Mouse (Mus musculus) left cerebral cortex, adult 2 months (tissue): Measurements from ENCODE around the gene 4930415O20Rik. TPM values are rescaled to one million over a fixed set of nuclear protein-coding genes. Genes with fewer than 3 reads are reported as not detected.

Experiments
- DNase-seq, 2 experiments: peaks; one replicate each; pipeline ENCODE4 v3.0.0; 2021 to 2022; ENCODE audit warnings: low spot score in 2 of 2, mixed read lengths in 1 of 2; ENCODE audit errors: extremely low spot score in 1 of 2
- H3K27ac ChIP-seq: fragments of 200-600 bp; 2 replicates; pipeline ENCODE4 v1.8.1; 2022
- H3K4me3 ChIP-seq: fragments of 200-600 bp; 2 replicates; pipeline ENCODE4 v1.8.1; 2022
- CTCF ChIP-seq: fragments of 200-600 bp; IDR thresholded peaks from 2 replicates; pipeline ENCODE4 v1.8.1; 2022; ENCODE audit warnings: antibody characterized with exemption, mild to moderate bottlenecking, moderate library complexity
- intact Hi-C: fragments of 180-260 bp; cut with DNase I; formaldehyde crosslinking; loops from one replicate; pipeline ENCODE4 v1.15.1; 2025
- total RNA-seq, 2 experiments: library from RNA; stranded (reverse); gene quantifications; 2 replicates each; pipeline ENCODE4 v1.2.3; 2021

Gene 4930415O20Rik
- total RNA-seq, 2 experiments from 2014 or later: not detected

DNA sequence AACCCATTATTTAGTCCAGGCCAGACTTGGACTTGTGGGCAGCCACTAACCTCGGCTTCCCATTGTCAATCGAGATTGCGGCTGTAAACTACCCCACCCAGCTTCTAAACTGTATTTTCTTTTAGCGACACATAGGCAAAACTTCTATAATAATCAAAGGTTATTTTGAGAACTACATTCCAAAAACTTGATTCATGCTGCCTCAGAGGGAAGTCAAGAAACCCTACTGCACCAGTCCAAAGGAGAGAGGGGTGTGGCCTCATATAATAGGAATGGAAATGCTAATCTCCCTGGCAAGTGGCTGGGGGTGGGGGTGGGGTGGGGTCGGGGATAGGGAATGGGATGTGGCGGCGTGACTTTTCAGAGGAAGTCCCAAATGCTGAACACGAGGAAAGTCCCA, 55.3 kb downstream of the 4930415O20Rik start:
- intact Hi-C loops: no loop called here
- no peak for TF ChIP-seq CTCF
- DNase-seq: no peak
- no peak overlapping the region for H3K27ac ChIP-seq
- H3K4me3 ChIP-seq: no peak overlapping the region

DNA sequence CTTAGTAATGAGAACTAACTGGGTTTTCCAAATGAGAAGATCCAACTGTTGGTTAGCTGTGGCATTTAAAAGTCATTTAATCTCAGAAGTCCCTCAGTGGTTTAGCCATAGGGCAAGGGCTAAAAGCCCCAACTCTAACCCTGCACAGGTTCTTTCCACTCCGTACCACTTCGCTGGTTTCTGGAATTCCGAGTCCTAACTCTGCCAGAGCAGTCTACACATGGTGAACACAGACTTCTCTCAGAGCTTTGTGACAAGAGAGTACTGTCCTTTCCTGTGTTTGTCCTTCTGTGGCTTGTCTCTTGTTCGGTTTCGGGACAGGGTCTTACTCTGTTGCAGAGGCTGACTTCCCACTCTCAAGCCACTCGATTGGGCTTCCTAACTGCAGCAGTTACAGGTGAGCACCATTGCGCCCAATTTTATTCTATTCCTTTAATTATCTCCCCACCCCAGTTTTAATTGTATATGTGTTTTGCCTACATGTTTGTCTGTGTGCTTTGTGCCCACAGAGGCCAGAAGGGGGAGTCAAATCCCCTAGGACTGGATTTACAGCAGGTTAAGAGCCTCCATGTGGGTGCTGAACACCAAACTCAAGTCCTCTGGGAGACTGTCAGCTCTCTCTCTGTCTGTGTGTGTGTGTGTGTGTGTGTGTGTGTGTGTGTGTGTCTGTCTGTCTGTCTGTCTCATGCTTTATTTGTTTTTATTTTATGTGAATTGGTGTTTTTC, 55.8 kb downstream of the 4930415O20Rik start:
- no peak for DNase-seq
- no peak for TF ChIP-seq CTCF
- intact Hi-C loops: no loop called here
- Histone ChIP-seq H3K27ac (no peak overlapping the region), H3K4me3 (no peak overlapping the region)

- peak overlapping the region; percentile 6; the same call in 1 of the 2 replicates for H3K4me3 ChIP-seq
- TF ChIP-seq CTCF: no peak
- H3K27ac ChIP-seq: no peak overlapping the region
- no peak for DNase-seq
- intact Hi-C loops: no loop called here
Measured at GRCm38 (mm10) chr15:98628589-98629254, 57.9 kb downstream of the 4930415O20Rik start.

DNA sequence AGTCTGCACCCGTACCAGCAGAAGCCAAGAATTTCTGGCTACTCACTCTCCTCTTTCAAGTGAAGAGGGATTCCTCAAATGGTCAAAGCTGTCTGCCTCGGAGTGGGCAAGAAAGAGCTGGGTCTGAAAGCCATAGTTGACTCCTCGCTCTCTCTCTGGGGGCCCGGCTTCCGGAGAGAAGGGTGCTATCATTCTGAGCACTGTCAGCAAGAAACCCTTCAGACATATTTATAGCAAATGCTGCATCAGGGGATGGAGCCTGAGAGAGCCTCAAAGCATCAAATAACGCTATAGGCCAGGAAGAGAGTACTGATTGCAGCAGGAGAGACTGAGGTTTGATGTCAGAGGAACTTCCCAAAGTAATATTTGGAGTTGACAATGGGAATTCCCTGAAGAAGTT, 58.7 kb downstream of the 4930415O20Rik start:
- no peak overlapping the region for H3K4me3 ChIP-seq
- no peak overlapping the region for H3K27ac ChIP-seq
- no peak for TF ChIP-seq CTCF
- no peak for DNase-seq
- intact Hi-C loops: no loop called here

DNA sequence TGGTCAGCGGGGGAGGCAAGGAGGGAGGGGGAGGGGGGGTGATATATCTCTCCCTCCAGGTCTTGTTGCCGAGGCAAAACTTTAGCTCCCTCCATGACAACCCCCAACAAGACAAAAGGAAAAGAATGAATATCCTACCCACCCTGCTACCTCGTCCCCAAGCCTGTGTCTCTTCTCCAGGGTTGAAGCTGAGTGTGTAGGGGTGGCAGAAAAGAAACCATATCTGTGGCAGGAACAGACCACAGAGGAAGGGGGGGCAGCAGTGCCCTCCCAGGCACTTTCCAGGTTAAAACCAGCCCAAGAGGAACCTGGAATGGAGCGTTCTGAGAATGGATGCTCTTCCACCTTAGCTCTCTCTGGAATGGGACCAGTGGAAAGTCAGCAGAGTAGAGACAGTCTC, 59.7 kb downstream of the 4930415O20Rik start, which contains the start of gene Cacnb3:
Gene Cacnb3, plus strand, starts transcription at position 301 of the 400 bp plus-strand sequence.
- DNase-seq: no peak
- no peak for TF ChIP-seq CTCF
- intact Hi-C loops: no loop called here
- peak within 1 kb of the TSS; percentile 50 for H3K4me3 ChIP-seq
- no peak within 1 kb of the TSS for H3K27ac ChIP-seq

DNA sequence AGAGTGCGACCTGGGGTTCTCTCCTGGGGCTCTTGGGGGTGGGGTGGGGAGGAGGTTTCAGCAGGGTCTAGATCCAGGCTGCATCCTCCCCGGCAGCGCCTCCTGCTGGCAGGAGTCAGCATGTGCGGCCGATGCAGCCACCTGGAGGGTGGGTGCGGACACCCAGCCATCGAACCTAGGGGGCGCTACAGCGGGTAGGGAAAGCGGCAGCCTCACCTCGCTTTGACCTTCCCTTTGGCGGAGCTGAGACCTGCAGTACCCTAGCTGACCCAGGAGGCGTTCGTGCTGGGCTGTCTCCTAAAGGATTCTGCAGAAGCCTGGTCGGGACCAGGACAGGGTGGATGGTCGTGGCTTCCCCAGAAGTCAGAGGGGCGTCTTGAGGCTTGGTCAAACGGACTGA, 60.7 kb downstream of the 4930415O20Rik start:
- Histone ChIP-seq H3K27ac (no peak overlapping the region), H3K4me3 (peak overlapping the region; percentile 50)
- intact Hi-C loops: no loop called here
- peak; percentile 92 for TF ChIP-seq CTCF
- peak; percentile 52 to 71 for DNase-seq

DNA sequence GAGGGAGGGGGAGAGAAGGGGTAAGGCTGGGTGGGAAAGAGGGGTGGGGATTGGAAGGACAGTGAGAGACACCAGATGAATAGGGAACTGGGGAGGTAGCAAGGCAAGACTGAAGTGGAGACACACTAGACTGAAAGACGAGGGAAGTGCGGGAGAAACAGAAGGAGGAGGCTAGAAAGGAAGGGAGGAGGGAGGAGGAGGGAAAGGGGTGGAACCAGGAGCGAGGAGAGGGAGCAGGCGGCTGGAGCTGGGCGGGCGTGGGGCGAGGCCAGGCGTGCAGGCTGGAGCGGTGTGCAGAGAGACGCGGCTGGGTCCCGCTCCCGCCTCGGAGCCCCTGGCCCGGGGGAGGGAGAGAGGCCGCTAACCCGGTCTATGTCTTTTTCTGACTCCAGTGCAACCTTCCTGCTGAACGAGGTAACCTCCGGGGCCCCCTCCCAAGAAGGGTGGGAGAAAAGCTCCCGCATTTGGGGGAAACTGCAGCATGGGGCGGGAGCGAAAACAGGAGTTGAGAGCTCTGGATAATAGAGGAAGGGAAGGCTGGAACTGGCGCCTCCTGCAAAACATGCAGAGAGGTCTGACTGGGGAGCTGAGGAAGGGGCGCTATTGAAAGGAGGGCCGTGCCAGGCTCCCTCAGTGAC, 61.4 kb downstream of the 4930415O20Rik start:
- peak in 1 of 2 experiments; percentile 67 for DNase-seq
- intact Hi-C loops: no loop called here
- no peak for TF ChIP-seq CTCF
- Histone ChIP-seq H3K4me3 (peak overlapping the region; percentile 50), H3K27ac (peak overlapping the region; percentile 7; the same call in 1 of the 2 replicates)

- H3K27ac ChIP-seq: peak overlapping the region; percentile 7; the same call in 1 of the 2 replicates
- peak overlapping the region; percentile 50 for H3K4me3 ChIP-seq
- no peak for DNase-seq
- intact Hi-C loops: no loop called here
- TF ChIP-seq CTCF: no peak
Measured at GRCm38 (mm10) chr15:98632921-98633320, 62.1 kb downstream of the 4930415O20Rik start.

GRCm38 (mm10) chr15:98633822-98634470, 63.1 kb downstream of the 4930415O20Rik start:
- intact Hi-C loops: no loop called here
- TF ChIP-seq CTCF: no peak
- no peak for DNase-seq
- peak overlapping the region; percentile 80 for H3K27ac ChIP-seq
- peak overlapping the region; percentile 64 for H3K4me3 ChIP-seq

GRCm38 (mm10) chr15:98634541-98635081, 63.8 kb downstream of the 4930415O20Rik start:
- DNase-seq: peak; percentile 80 to 83
- intact Hi-C loops: no loop called here
- peak overlapping the region; percentile 80 for H3K27ac ChIP-seq

GRCm38 (mm10) chr15:98635291-98635841, 64.6 kb downstream of the 4930415O20Rik start:
- DNase-seq: no peak
- Histone ChIP-seq H3K27ac (peak overlapping the region; percentile 80), H3K4me3 (peak overlapping the region; percentile 64)
- intact Hi-C loops: no loop called here
- TF ChIP-seq CTCF: no peak; the same call in 1 of the 2 replicates

More at GRCm38 (mm10) chr15:98634541-98635081, 63.8 kb downstream of the 4930415O20Rik start:
- H3K4me3 ChIP-seq: peak overlapping the region; percentile 64
- TF ChIP-seq CTCF: no peak
